Mouse (Mus musculus): Measurements from ENCODE around the gene Mknk2. TPM values are rescaled to one million over a fixed set of nuclear protein-coding genes. Genes with fewer than 3 reads are reported as not detected.

The Mknk2 gene
- polyA plus RNA-seq, 1 experiment: 54.6 TPM

DNA sequence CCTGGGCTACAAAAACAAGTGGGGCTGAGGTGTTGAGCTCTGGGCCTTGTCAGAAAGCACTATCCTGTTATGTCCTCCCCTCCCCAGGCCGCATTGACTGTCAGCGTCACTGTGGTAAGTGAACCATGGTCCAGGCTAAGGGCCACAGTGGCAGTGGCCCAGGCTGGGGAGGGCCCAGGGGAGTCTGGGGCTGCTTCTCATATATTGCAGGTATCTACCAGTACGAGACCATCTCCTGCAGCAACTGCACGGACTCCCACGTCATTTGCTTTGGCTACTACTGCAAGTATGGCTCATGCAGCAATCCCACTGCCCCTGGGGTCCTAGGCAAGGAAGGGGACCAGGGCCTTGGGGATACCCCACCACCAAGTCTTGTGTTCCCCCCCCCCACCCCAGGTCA is 25.7 kb upstream of the Mknk2 start:
- H3K9me3 ChIP-seq (replicated peaks; ENCODE audit: control insufficient read depth, insufficient read depth, low read length, poor library complexity, severe bottlenecking): no peaks in the 10 kb centered on the region
- TF ChIP-seq CTCF (IDR thresholded peaks at IDR 0.05; ENCODE audit: low read depth, low read length): no peak
- TF ChIP-seq EP300 (IDR thresholded peaks at IDR 0.05; ENCODE audit: insufficient read depth, low read depth, low read length): no peak
- TF ChIP-seq POLR2A (IDR thresholded peaks at IDR 0.05; ENCODE audit: insufficient read depth, low read length): no peak
- H3K36me3 ChIP-seq (ENCODE audit: control insufficient read depth, insufficient read depth, low read length, poor library complexity, severe bottlenecking): peaks cover under 1% of the 10 kb centered on the region; the same call in 1 of the 2 replicates
- peak overlapping the region; percentile 5; the same call in 1 of the 2 replicates for H3K4me3 ChIP-seq (ENCODE audit: low read depth, low read length)
- no peaks in the 10 kb centered on the region for H3K4me1 ChIP-seq (ENCODE audit: control insufficient read depth, insufficient read depth, low read length)
- H3K27me3 ChIP-seq (ENCODE audit: control insufficient read depth, insufficient read depth, low read length, poor library complexity, severe bottlenecking): no peaks in the 10 kb centered on the region
- H3K27ac ChIP-seq (ENCODE audit: insufficient read depth, low read length): no peak overlapping the region
- no peak overlapping the region for H3K9ac ChIP-seq (ENCODE audit: low read depth, poor library complexity, severe bottlenecking)

DNA sequence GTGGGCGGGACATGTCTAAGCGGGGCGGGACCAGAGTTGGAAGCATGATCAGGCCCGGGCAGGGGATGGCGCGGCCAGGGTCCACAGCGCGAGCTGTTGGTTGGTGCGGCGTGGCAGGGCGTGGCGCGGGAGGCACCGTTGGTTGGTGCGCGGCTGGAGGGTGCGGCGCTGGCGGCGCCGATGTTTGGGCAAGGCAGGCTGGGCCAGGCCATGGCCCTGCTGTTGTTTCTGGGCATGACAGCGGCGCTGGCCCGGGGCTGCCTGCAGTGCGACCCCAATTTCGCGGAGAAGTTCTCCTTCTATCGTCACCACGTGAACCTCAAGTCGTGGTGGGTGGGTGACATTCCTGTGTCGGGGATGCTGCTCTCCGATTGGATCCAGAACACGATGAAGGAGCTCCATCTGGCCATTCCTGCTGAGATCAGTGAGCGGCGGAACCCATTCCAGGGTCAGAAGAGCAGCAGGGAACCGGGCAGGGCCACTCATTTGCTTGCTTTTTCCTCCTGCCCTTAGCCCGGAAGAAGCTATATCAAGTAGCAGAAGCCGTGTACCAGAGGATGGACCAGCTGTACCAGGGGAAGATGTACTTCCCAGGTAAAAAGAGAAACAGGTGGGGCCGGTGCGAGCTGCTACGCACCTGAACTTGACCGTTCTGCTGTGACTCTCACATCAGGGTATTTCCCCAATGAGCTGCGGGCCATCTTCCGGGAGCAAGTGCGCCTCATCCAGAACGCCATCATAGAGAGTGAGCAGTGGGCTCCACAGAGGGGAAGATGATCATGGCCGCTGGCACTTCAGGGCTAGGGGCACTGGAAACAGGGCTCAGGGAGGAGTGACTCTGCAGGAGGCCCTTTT is 24.9 kb upstream of the Mknk2 start:
- Histone ChIP-seq H3K4me1 (ENCODE audit: control insufficient read depth, insufficient read depth, low read length) (no peaks in the 10 kb centered on the region), H3K36me3 (ENCODE audit: control insufficient read depth, insufficient read depth, low read length, poor library complexity, severe bottlenecking) (no peaks in the 10 kb centered on the region), H3K9me3 (replicated peaks; ENCODE audit: control insufficient read depth, insufficient read depth, low read length, poor library complexity, severe bottlenecking) (no peaks in the 10 kb centered on the region), H3K9ac (ENCODE audit: low read depth, poor library complexity, severe bottlenecking) (peak overlapping the region; percentile 32), H3K4me3 (ENCODE audit: low read depth, low read length) (peak overlapping the region; percentile 76), H3K27me3 (ENCODE audit: control insufficient read depth, insufficient read depth, low read length, poor library complexity, severe bottlenecking) (no peaks in the 10 kb centered on the region), H3K27ac (ENCODE audit: insufficient read depth, low read length) (peak overlapping the region; percentile 45)
- TF ChIP-seq EP300 (IDR thresholded peaks at IDR 0.05; ENCODE audit: insufficient read depth, low read depth, low read length) (no peak), CTCF (IDR thresholded peaks at IDR 0.05; ENCODE audit: low read depth, low read length) (no peak), POLR2A (IDR thresholded peaks at IDR 0.05; ENCODE audit: insufficient read depth, low read length) (no peak)

DNA sequence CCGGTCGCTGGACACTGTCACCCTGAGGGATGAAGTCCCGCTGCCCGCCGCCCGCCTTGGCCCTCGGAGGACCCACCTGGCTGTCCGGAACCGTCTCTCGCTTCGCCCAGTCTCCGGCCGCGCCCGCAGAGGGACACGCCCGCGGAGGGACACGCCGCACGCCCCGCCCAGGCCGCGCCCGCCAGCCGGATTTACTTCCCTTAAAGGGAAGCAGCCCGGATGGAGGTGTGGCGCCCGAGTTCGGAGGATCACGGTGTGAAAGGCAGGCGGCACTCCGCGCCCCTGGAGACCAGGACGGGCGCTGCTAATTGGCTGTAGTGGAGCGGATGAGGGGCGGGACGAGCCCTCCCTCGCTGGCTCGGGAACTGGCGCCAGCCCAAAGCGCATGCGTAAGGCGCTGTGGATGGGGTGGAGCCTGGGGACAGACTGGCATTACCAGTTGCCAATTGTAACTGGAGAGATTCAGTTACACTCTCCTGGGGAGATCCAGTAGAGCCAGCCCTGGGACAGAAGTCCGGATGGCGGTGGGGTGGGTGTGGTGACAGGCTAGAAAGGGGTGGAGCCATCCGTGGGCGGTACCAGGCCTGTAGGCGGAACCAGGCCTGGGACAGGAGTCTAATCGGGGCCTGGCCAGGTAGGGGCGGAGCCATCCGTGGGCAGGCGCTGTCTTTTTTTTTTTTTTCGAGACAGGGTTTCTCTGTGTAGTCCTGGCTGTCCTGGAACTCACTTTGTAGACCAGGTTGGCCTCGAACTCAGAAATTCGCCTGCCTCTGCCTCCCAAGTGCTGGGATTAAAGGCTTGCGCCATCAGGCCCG is 24.0 kb upstream of the Mknk2 start, which contains the start of the genes Mob3a and Izumo4:
Mob3a (minus strand) TSS at position 257 of the 815 bp plus-strand sequence.
Izumo4 (plus strand) TSS at position 464 of the 815 bp plus-strand sequence.
- no peaks in the 10 kb centered on the region for H3K9me3 ChIP-seq (replicated peaks; ENCODE audit: control insufficient read depth, insufficient read depth, low read length, poor library complexity, severe bottlenecking)
- no peaks in the 10 kb centered on the region for H3K36me3 ChIP-seq (ENCODE audit: control insufficient read depth, insufficient read depth, low read length, poor library complexity, severe bottlenecking)
- peak within 1 kb of the TSS; percentile 68 for H3K9ac ChIP-seq (ENCODE audit: low read depth, poor library complexity, severe bottlenecking)
- peak within 1 kb of the TSS; percentile 45 for H3K27ac ChIP-seq (ENCODE audit: insufficient read depth, low read length)
- H3K4me3 ChIP-seq (ENCODE audit: low read depth, low read length): peak within 1 kb of the TSS; percentile 88
- no peaks in the 10 kb centered on the region for H3K4me1 ChIP-seq (ENCODE audit: control insufficient read depth, insufficient read depth, low read length)
- TF ChIP-seq POLR2A (IDR thresholded peaks at IDR 0.05; ENCODE audit: insufficient read depth, low read length): no peak
- no peak for TF ChIP-seq CTCF (IDR thresholded peaks at IDR 0.05; ENCODE audit: low read depth, low read length)
- no peak for TF ChIP-seq EP300 (IDR thresholded peaks at IDR 0.05; ENCODE audit: insufficient read depth, low read depth, low read length)
- no peaks in the 10 kb centered on the region for H3K27me3 ChIP-seq (ENCODE audit: control insufficient read depth, insufficient read depth, low read length, poor library complexity, severe bottlenecking)

DNA sequence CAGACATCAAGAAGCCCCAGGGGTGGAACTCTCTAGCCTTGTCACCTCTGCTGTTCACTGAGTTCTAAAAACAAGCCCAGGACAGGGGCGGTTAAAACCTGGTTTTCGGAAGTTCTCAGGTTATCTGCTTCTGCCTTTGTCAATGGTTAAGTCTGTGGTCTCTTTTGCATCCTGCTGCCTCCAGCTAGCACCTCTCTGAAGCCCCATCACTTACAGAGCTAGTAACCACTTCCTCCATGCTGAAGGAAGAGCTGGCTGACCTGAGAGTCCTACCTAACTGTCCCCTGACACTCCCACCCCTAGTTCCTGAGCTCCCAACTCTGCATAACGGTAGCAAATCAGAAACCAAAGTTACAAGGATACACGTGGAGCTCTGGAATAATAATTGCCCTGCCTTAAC is 22.8 kb upstream of the Mknk2 start:
- TF ChIP-seq POLR2A (IDR thresholded peaks at IDR 0.05; ENCODE audit: insufficient read depth, low read length): no peak
- no peak for TF ChIP-seq EP300 (IDR thresholded peaks at IDR 0.05; ENCODE audit: insufficient read depth, low read depth, low read length)
- no peak for TF ChIP-seq CTCF (IDR thresholded peaks at IDR 0.05; ENCODE audit: low read depth, low read length)
- Histone ChIP-seq H3K9me3 (replicated peaks; ENCODE audit: control insufficient read depth, insufficient read depth, low read length, poor library complexity, severe bottlenecking) (no peaks in the 10 kb centered on the region), H3K4me1 (ENCODE audit: control insufficient read depth, insufficient read depth, low read length) (peaks cover 3% of the 10 kb centered on the region), H3K4me3 (ENCODE audit: low read depth, low read length) (peak overlapping the region; percentile 54), H3K9ac (ENCODE audit: low read depth, poor library complexity, severe bottlenecking) (peak overlapping the region; percentile 68; the same call in 1 of the 2 replicates), H3K27me3 (ENCODE audit: control insufficient read depth, insufficient read depth, low read length, poor library complexity, severe bottlenecking) (no peaks in the 10 kb centered on the region), H3K27ac (ENCODE audit: insufficient read depth, low read length) (peak overlapping the region; percentile 5; the same call in 1 of the 2 replicates), H3K36me3 (ENCODE audit: control insufficient read depth, insufficient read depth, low read length, poor library complexity, severe bottlenecking) (no peaks in the 10 kb centered on the region)

DNA sequence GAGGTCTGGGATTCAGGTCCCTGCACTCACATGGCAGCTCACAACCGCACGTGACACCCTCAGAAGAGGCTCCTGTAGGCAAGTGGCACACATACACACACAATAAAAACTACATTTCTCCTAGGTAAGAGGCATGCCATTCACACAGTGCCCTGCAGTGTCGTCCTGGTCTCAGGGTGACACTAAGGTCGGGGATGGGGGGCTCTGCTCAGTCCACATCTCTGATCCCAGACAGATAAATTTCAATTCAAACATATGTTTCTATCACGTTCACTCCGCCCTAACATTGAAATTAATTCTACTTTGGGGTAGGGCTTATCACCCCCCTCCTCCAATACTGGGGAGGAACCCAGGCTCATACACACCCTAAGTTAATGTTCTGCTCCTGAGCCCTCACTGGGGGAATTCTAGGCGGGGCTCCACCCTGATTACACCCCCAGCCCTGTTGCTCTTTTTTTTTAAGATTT is 22.2 kb upstream of the Mknk2 start:
- H3K27ac ChIP-seq (ENCODE audit: insufficient read depth, low read length): no peak overlapping the region
- H3K27me3 ChIP-seq (ENCODE audit: control insufficient read depth, insufficient read depth, low read length, poor library complexity, severe bottlenecking): no peaks in the 10 kb centered on the region
- H3K9me3 ChIP-seq (replicated peaks; ENCODE audit: control insufficient read depth, insufficient read depth, low read length, poor library complexity, severe bottlenecking): no peaks in the 10 kb centered on the region
- H3K9ac ChIP-seq (ENCODE audit: low read depth, poor library complexity, severe bottlenecking): no peak overlapping the region
- TF ChIP-seq EP300 (IDR thresholded peaks at IDR 0.05; ENCODE audit: insufficient read depth, low read depth, low read length) (no peak), POLR2A (IDR thresholded peaks at IDR 0.05; ENCODE audit: insufficient read depth, low read length) (no peak), CTCF (IDR thresholded peaks at IDR 0.05; ENCODE audit: low read depth, low read length) (no peak)
- no peaks in the 10 kb centered on the region for H3K36me3 ChIP-seq (ENCODE audit: control insufficient read depth, insufficient read depth, low read length, poor library complexity, severe bottlenecking)
- peaks cover 5% of the 10 kb centered on the region for H3K4me1 ChIP-seq (ENCODE audit: control insufficient read depth, insufficient read depth, low read length)
- no peak overlapping the region for H3K4me3 ChIP-seq (ENCODE audit: low read depth, low read length)

All from ES-Bruce4 (cell line).